Mouse (Mus musculus) activated CD4-positive, CD25-positive, alpha-beta regulatory T cell, adult 9 weeks (primary cell): ENCODE measurements around the gene Zfp764. TPM values are rescaled to one million over a fixed set of nuclear protein-coding genes. Genes with fewer than 3 reads are reported as not detected.

Experiments
- polyA plus RNA-seq: library from polyadenylated mRNA; unstranded; fragments of 100-300 nt; shearing (Covaris generic); gene quantifications from one replicate; pipeline ENCODE4 v1.2.1, GENCODE M21; 2017

The Zfp764 gene
- 12.8 TPM for polyA plus RNA-seq

DNA sequence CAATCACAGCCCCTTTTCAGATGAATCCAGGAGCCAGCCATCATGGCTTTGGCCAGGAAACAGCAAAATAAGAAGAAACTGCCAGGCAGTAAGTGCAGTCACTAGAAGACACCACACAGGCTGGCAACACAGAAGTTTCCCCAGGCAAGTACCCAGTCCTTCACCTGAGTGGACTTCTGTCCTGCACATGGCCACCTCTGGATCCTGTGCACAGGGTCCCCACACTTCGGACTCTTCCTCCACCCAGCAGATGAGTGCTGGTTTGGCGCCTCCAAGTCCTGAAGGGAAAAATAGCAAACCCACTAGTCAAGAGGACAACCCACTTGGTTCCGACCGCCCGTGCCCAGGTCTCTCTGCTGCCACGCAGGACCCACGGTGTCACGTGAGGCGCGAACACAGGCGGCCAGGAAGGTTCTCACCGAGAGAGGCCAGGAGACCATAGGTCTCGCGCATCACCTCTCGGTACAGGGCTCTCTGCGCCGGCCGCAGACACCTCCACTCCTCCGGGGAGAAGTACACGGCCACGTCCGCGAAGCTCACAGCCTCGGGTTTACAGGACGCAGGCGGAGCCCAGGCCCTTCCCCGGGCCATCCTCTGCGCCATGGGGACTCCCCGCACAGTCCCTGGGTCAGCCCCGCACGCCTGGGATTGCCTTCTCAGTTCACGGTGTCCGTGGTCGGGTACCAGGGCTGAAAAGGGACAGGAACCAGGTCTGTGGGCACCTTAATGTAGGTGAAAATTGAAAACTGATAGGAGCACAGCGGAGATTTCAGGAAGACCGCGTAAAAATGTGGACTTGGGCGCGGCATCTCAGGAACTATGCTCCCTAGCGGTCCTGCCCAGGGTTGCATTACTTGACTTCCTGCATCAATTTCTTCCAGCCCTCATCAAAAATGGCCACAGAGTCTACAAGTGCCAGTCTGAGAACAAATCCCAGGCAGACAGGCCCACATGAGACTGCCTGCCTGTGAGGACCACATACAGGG, at the start of gene Zfp764:
Zfp764 (minus strand) TSS at position 821 of the 986 bp plus-strand sequence.

DNA sequence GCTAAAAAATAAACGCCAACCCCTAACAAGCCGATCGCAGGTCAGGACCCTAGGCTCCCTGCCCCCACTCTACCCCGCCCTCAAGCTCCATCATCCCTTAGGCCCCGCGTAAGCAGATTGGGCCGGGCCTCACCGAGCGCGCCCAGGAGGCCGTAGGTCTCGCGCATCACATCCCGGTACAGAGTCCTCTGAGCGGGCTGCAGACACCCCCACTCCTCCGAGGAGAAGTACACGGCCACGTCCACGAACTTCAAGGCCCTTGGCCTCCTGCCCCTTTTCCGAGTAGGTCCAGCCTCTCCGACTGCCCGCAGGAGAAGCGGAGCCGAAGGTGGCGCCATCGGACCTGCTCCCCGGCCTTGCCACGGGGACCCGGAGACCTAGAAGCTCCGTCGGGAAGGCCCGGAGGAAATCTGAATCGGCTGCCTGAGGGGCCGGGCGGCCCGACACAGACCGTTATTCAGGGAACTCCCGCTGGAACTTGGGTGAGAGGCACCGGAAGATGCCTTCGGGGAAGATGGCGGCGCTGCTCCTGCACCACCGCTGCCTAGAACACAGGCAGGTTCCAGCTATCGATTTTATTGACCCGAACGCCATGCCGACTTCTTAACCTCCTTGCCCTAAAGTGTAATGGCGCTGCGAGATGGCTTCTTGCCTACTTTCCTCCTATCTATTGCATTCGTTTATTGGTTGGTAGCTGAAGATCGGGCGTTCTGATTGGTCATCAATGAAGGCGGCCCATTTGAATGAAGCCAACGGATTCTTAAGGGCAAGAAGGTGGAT, 42.1 kb upstream of the Zfp764 start, which contains the start of gene Zfp689:
Zfp689 (minus strand) TSS at position 638 of the 780 bp plus-strand sequence.

DNA sequence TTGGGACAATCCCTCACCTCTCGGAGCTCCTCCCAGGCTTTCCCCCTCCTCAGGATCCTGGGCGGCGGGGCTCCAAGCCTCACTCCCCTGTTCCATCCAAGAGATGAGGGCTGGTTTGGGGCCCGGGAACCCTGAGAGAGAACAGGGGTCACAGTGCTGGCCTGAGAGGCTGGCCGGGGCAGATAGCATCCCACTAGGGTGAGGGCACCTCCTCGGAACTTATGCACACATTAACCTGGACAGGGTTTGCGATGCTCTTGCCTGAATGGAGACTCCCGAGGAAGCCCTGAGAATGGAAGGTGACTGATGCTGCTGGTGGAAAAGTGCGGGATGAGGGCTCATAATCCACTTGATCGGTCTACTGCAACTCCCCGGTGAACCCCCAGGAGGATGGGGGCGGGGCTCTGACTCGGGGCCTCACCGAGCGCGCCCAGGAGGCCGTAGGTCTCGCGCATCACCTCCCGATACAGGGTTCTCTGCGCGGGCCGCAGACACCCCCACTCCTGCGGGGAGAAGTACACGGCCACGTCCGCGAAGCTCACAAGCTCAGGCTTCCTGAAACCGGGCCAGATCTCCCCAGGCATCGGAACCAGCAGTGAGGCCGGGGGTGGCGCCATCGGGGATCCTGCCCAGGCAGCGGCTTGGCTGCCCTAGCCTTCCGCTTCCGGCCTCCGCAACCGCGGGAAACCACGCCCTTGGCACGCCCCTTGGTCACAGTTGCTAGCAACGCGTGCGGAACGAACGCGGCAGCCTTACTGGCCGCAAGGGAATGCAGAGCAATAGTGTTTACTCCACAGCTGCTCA, 15.0 kb upstream of the Zfp764 start, which contains the start of gene Zfp688:
Zfp688 (minus strand) TSS at position 681 of the 804 bp plus-strand sequence.

DNA sequence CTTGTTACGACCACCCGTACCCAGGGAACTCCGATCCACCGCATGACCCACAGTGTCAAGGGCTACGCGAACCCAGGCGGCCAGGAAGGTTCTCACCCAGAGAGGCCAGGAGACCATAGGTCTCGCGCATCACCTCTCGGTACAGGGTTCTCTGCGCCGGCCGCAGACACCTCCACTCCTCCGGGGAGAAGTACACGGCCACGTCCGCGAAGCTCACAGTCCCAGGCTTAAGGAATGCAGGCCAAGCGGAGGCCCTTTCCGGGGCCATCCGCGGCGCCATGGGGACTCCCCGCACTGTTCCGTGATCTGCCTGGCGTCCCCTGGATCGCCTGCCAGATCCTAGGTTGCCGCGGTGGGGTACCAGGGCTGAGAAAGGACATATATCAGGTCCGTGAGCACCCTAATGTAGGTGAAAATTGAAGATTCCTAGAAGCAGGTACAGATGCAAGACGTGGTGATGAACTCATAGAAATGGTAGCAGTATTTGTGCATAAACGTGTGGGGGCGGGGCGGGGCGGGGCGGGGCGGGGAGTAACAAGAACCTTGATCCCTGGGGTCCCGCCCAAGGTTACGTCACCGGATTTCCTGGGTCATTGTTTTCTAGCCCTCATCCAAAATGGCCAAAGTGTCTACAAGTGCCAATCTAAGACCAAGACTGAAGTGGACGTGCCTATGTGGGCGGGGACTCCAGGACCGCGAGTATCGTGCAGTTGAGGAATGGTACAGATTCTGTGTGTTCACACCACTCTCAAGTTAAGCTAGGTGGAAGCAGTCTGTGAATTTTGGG, 13.3 kb downstream of the Zfp764 start, which contains the start of gene E430018J23Rik:
E430018J23Rik (minus strand) TSS at position 473 of the 787 bp plus-strand sequence.

DNA sequence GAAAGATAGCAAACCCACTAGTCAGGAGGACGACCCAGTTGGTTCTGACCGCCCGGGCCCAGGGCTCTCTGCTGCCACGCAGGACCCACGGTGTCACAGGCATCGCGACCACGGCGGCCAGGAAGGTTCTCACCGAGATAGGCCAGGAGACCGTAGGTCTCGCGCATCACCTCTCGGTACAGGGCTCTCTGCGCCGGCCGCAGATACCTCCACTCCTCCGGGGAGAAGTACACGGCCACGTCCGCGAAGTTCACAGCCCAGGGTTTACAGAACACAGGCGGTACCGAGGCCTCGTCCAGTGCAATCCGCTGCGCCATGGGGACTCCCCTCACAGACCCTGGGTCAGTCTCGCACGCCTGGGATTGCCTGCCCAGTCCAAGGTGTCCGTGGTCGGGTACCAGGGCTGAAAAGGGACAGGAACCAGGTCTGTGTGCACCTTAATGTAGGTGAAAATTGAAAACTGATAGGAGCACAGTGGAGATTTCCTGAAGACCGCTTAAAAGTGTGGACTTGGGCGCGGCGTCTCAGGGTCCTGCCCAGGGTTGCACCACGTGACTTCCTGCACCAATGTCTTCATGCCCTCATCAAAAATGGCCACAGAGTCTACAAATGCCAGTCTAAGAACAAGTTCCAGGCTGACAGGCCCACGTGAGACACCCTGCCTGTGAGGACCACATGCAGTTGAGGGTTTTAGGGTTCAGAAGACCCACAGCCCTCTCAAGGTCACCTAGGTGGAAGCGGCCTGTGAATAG, 19.8 kb downstream of the Zfp764 start, which contains the start of gene 9130019O22Rik:
9130019O22Rik (minus strand) TSS at position 526 of the 752 bp plus-strand sequence.

DNA sequence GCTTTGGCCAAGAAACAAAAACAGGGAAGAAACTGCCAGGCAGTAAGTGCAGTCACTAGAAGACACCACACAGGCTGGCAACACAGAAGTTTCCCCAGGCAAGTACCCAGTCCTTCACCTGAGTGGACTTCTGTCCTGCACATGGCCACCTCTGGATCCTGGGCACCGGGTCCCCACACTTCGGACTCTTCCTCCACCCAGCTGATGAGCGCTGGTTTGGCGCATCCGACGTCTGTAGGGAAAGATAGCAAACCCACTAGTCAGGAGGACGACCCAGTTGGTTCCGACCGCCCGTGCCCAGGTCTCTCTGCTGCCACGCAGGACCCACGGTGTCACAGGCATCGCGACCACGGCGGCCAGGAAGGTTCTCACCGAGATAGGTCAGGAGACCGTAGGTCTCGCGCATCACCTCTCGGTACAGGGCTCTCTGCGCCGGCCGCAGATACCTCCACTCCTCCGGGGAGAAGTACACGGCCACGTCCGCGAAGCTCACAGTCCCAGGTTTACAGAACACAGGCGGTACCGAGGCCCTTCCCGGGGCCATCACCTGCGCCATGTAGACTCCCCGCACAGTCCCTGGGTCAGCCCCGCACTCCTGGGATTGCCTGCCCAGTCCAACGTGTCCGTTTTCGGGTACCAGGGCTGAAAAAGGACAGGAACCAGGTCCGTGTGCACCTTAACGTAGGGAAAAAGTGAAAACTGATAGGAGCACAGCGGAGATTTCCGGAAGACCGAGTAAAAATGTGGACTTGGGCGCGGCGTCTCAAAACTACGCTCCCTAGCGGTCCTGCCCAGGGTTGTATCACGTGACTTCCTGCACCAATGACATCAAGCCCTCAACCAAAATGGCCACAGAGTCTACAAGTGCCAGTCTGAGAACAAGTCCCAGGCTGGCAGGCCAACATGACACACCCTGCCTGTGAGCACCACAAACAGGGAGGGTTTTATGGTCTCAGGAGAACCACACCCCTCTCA, 31.1 kb downstream of the Zfp764 start, which contains the start of gene Zfp747:
Zfp747 (minus strand) TSS at position 780 of the 975 bp plus-strand sequence.

Other genes starting within 250 kb of the Zfp764 start
- 80.9 TPM for gene Cd2bp2, start 210.8 kb downstream of the Zfp764 start, polyA plus RNA-seq
- 12.2 TPM for gene Tbc1d10b, start 198.4 kb downstream of the Zfp764 start, polyA plus RNA-seq
- gene Mylpf, start 197.9 kb downstream of the Zfp764 start, polyA plus RNA-seq: 20.7 TPM
- 20.7 TPM for gene Zfp553, start 173.8 kb downstream of the Zfp764 start, polyA plus RNA-seq
- 488 TPM for gene Sept1, start 173.7 kb downstream of the Zfp764 start, polyA plus RNA-seq
- gene Zfp771, start 162.5 kb downstream of the Zfp764 start, polyA plus RNA-seq: 0.43 TPM
- gene Dctpp1, start 146.1 kb downstream of the Zfp764 start, polyA plus RNA-seq: 48.1 TPM
- 22.3 TPM for gene Sephs2, start 132.8 kb downstream of the Zfp764 start, polyA plus RNA-seq
- 433 TPM for gene Itgal, start 110.6 kb downstream of the Zfp764 start, polyA plus RNA-seq
- gene Zfp768, start 61.2 kb downstream of the Zfp764 start, polyA plus RNA-seq: 0.34 TPM
- 18.2 TPM for gene Zfp747, start 30.8 kb downstream of the Zfp764 start, polyA plus RNA-seq
- 7.5 TPM for gene 9130019O22Rik, start 19.7 kb downstream of the Zfp764 start, polyA plus RNA-seq
- gene E430018J23Rik, start 13.2 kb downstream of the Zfp764 start, polyA plus RNA-seq: 6.0 TPM
- gene Zfp688, start 15.2 kb upstream of the Zfp764 start, polyA plus RNA-seq: 40.2 TPM
- 8.9 TPM for gene Zfp689, start 42.3 kb upstream of the Zfp764 start, polyA plus RNA-seq
- gene Prr14, start 52.8 kb upstream of the Zfp764 start, polyA plus RNA-seq: 145 TPM
- gene Fbrs, start 72.4 kb upstream of the Zfp764 start, polyA plus RNA-seq: 12.4 TPM
- 92.7 TPM for gene Srcap, start 105.2 kb upstream of the Zfp764 start, polyA plus RNA-seq
- 9.3 TPM for gene Gm42715, start 112.8 kb upstream of the Zfp764 start, polyA plus RNA-seq
- gene Tmem265, start 154.6 kb upstream of the Zfp764 start, polyA plus RNA-seq: 10.7 TPM
- 99.1 TPM for gene Phkg2, start 166.5 kb upstream of the Zfp764 start, polyA plus RNA-seq
- gene Ccdc189, start 181.8 kb upstream of the Zfp764 start, polyA plus RNA-seq: 0.99 TPM
- 137 TPM for gene Rnf40, start 181.9 kb upstream of the Zfp764 start, polyA plus RNA-seq
- gene Zfp629, start 209.0 kb upstream of the Zfp764 start, polyA plus RNA-seq: 1.3 TPM